Mouse (Mus musculus): ENCODE data around the gene Olfr901.
"Not testable (repeated sequence)": the region's sequence is repeated elsewhere in the genome, so short reads cannot be mapped to it uniquely, and the experiment has no call there.

Gene Olfr901

DNA sequence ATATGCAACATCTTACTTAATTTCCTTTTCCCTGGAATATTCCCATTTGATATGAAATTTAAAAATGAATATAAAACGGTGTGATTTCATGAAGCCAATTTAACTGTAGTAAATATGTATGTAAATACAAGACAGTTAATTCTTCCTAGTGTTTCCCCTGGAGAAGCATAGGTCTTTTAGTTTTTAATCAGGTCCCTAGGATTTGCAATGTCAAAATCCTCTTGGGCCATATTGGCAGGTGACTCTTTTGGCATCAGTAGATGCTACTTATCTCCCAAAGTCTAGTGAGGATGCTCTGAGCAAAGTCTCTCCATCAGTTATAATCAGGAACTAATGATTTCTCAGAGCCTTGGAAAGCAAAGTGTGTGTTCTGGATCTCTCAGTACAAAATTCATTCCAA lies at the start of gene Olfr901:
TSS of gene Olfr901 (plus strand) at position 301 of the 400 bp plus-strand sequence.
- no peak for DNase-seq (ENCODE audit: low read depth, low spot score)
- Histone ChIP-seq H3K36me3 (ENCODE audit: control insufficient read depth, insufficient read depth, low read length, poor library complexity, severe bottlenecking) (no peaks in the 10 kb centered on the region), H3K27me3 (ENCODE audit: control insufficient read depth, insufficient read depth, low read length, poor library complexity, severe bottlenecking) (no peaks in the 10 kb centered on the region)

GRCm38 (mm10) chr9:38401398-38401797 lies 27.9 kb upstream of the Olfr901 start, which contains the start of gene Olfr147:
Olfr147 (plus strand) TSS chr9:38401698.
- H3K27me3 ChIP-seq (ENCODE audit: control insufficient read depth, insufficient read depth, low read length, poor library complexity, severe bottlenecking) = no peaks in the 10 kb centered on the region
- no peak for DNase-seq (ENCODE audit: low read depth, low spot score)
- H3K36me3 ChIP-seq (ENCODE audit: control insufficient read depth, insufficient read depth, low read length, poor library complexity, severe bottlenecking) = no peaks in the 10 kb centered on the region

DNA sequence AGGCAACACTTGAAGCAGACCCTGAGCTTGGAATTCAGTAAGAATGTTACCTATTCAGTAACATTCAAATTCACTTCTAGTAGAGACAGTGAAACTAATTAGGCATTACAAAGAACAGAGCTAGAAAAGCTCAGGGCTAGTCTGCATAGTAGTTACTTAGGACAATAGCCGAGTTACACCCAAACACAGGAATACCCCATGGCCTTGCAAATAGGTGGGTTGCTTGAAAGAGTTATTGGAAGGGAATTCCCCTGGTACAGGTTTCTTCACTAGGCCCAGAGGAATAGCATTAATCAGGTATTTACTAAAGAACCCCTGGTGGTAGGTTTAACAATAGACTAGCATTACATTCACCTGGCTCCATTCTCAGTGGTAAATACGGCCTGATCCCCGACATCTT lies 21.8 kb upstream of the Olfr901 start:
- not testable (repeated sequence) for H3K27me3 ChIP-seq (ENCODE audit: control insufficient read depth, insufficient read depth, low read length, poor library complexity, severe bottlenecking); DNase-seq (ENCODE audit: low read depth, low spot score); H3K36me3 ChIP-seq (ENCODE audit: control insufficient read depth, insufficient read depth, low read length, poor library complexity, severe bottlenecking)

GRCm38 (mm10) chr9:38413502-38413901 lies 15.8 kb upstream of the Olfr901 start:
- not testable (repeated sequence) for H3K36me3 ChIP-seq (ENCODE audit: control insufficient read depth, insufficient read depth, low read length, poor library complexity, severe bottlenecking); H3K27me3 ChIP-seq (ENCODE audit: control insufficient read depth, insufficient read depth, low read length, poor library complexity, severe bottlenecking); DNase-seq (ENCODE audit: low read depth, low spot score)

DNA sequence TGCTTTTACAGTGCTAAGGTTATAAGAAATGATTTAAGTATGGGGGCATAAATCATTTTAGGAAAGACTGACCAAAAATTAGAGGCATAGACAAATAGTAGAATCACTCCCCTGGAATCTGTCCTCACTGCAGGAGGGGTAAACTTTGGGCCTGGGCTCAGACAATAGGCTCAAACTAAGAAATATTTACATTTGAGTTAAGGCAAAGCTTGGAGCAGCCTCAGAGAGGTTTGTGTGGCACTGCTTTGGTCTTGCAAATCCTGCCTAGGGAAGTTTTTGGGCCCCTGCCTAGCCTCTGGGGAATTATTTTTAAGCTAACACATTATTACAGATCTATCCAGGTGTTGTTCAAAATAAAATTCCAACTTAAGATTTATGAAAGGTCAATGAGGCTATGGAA lies 5.5 kb upstream of the Olfr901 start:
- H3K36me3 ChIP-seq (ENCODE audit: control insufficient read depth, insufficient read depth, low read length, poor library complexity, severe bottlenecking) = no peaks in the 10 kb centered on the region
- no peak for DNase-seq (ENCODE audit: low read depth, low spot score)
- no peaks in the 10 kb centered on the region for H3K27me3 ChIP-seq (ENCODE audit: control insufficient read depth, insufficient read depth, low read length, poor library complexity, severe bottlenecking)

GRCm38 (mm10) chr9:38427026-38427425 lies 2.2 kb upstream of the Olfr901 start:
- no peak for DNase-seq (ENCODE audit: low read depth, low spot score)
- no peaks in the 10 kb centered on the region for H3K27me3 ChIP-seq (ENCODE audit: control insufficient read depth, insufficient read depth, low read length, poor library complexity, severe bottlenecking)
- H3K36me3 ChIP-seq (ENCODE audit: control insufficient read depth, insufficient read depth, low read length, poor library complexity, severe bottlenecking) = no peaks in the 10 kb centered on the region

DNA sequence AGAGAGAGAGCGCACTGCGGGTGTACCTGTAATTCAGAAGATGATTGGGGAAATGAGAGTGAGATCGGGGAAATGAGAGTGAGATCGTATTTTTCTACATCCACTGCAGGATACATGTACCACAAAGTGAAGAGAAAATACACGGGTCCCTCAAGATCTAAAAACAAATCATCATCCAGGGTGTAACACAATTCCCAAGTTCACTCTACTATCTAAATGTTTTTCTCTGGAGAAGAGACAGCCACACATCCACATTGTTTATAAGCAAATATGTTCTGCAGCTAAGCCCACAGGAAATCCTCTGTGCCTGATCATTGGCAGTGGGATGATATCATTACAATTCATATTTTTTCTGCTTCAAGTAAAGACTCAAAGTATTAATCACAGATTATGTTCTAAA lies 18.1 kb downstream of the Olfr901 start, which contains the start of gene Olfr902:
TSS of gene Olfr902 (plus strand) at position 301 of the 400 bp plus-strand sequence.
- no peaks in the 10 kb centered on the region for H3K36me3 ChIP-seq (ENCODE audit: control insufficient read depth, insufficient read depth, low read length, poor library complexity, severe bottlenecking)
- H3K27me3 ChIP-seq (ENCODE audit: control insufficient read depth, insufficient read depth, low read length, poor library complexity, severe bottlenecking) = no peaks in the 10 kb centered on the region
- no peak for DNase-seq (ENCODE audit: low read depth, low spot score)

DNA sequence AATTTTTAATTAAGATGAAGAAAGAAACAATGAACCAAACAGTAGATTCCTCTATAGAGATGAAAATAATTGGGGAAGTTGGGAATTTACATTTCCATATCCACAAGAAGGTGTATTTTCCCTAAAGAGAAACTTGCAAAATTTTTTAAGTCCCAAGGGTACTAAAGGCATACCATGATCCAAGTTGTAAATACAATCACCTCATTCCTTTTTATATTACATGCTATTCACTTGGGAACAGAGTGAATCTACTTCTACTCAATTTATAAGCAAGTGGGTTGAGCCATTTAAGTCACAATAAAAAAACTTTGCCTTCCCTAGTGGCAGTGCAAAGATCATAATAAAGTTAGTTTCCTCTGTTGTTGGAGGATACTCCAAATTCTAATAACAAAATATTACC lies 33.6 kb downstream of the Olfr901 start, which contains the start of gene Olfr904:
TSS of gene Olfr904 (plus strand) at position 301 of the 400 bp plus-strand sequence.
- DNase-seq (ENCODE audit: low read depth, low spot score) = no peak
- H3K27me3 ChIP-seq (ENCODE audit: control insufficient read depth, insufficient read depth, low read length, poor library complexity, severe bottlenecking) = no peaks in the 10 kb centered on the region
- H3K36me3 ChIP-seq (ENCODE audit: control insufficient read depth, insufficient read depth, low read length, poor library complexity, severe bottlenecking) = no peaks in the 10 kb centered on the region

- Histone ChIP-seq H3K27me3 (ENCODE audit: control insufficient read depth, insufficient read depth, low read length, poor library complexity, severe bottlenecking) (no peaks in the 10 kb centered on the region), H3K36me3 (ENCODE audit: control insufficient read depth, insufficient read depth, low read length, poor library complexity, severe bottlenecking) (no peaks in the 10 kb centered on the region)
- no peak for DNase-seq (ENCODE audit: low read depth, low spot score)
These were observed 41.6 kb downstream of the Olfr901 start, which contains the start of gene Olfr905 for GRCm38 (mm10) chr9:38470807-38471206. Olfr905 (plus strand) TSS chr9:38471107.
